Mouse (Mus musculus) limb, embryonic 14.5 days (tissue): ENCODE measurements around the gene Ipcef1. TPM values are rescaled to one million over a fixed set of nuclear protein-coding genes. Genes with fewer than 3 reads are reported as not detected.
A peak's percentile ranks its signal among the peaks of the same experiment; 100 is the strongest.

ENCODE experiments used
- ATAC-seq: fragments of 200-750 bp; cut with Nextera tagmentation; 2 replicates; pipeline ENCODE4 v1.8.0; 2017; ENCODE audit warnings: low read depth, moderate number of reproducible peaks, moderate TSS enrichment; ENCODE audit not compliant: low FRiP score
- DNase-seq: peaks from one replicate; pipeline ENCODE4 v3.0.0-alpha.2; 2015; ENCODE audit warnings: low spot score
- H3K27ac ChIP-seq: fragments of 300-500 bp; sonication (generic); replicated peaks from 2 replicates; pipeline ENCODE4 v1.5.1; 2014; ENCODE audit warnings: low read depth, mild to moderate bottlenecking, low read length, moderate library complexity, mixed read lengths
- H3K27me3 ChIP-seq: fragments of 300-500 bp; sonication (generic); 2 replicates; pipeline ENCODE4 v1.6.1; 2014; ENCODE audit warnings: low read length, mixed read lengths; ENCODE audit not compliant: control insufficient read depth, insufficient read depth
- H3K36me3 ChIP-seq: fragments of 300-500 bp; sonication (generic); 2 replicates; pipeline ENCODE4 v1.6.1; 2014; ENCODE audit warnings: mild to moderate bottlenecking, low read length, moderate library complexity, mixed read lengths; ENCODE audit not compliant: control insufficient read depth, insufficient read depth
- H3K4me1 ChIP-seq: fragments of 300-500 bp; sonication (generic); 2 replicates; pipeline ENCODE4 v1.6.1; 2014; ENCODE audit warnings: antibody characterized with exemption, low read length, mixed read lengths; ENCODE audit not compliant: control insufficient read depth, insufficient read depth
- H3K4me2 ChIP-seq: fragments of 300-500 bp; sonication (generic); replicated peaks from 2 replicates; pipeline ENCODE4 v1.6.1; 2014; ENCODE audit warnings: low read depth, mild to moderate bottlenecking, low read length, moderate library complexity; ENCODE audit not compliant: severe bottlenecking
- H3K4me3 ChIP-seq: fragments of 300-500 bp; sonication (generic); replicated peaks from 2 replicates; pipeline ENCODE4 v1.5.1; 2014; ENCODE audit warnings: low read length
- H3K9ac ChIP-seq: fragments of 300-500 bp; sonication (generic); 2 replicates; pipeline ENCODE4 v1.6.1; 2014; ENCODE audit warnings: mild to moderate bottlenecking, low read depth, low read length, moderate library complexity; ENCODE audit not compliant: severe bottlenecking
- H3K9me3 ChIP-seq: fragments of 300-500 bp; sonication (generic); 2 replicates; pipeline ENCODE4 v1.6.1; 2016; ENCODE audit warnings: low read length; ENCODE audit not compliant: control insufficient read depth
- POLR2A ChIP-seq: fragments of 200-500 bp; IDR thresholded peaks from 2 replicates; pipeline ENCODE4 v1.8.0; 2012; ENCODE audit warnings: inconsistent platforms, mild to moderate bottlenecking, moderate library complexity, borderline replicate concordance; ENCODE audit not compliant: insufficient read depth, insufficient read length; ENCODE audit errors: extremely low read depth
- WGBS: fragments of 180-500 bp; shearing (Covaris S2); extraction: QIAGEN DNeasy Blood & Tissue Kit; methylation state at CpG from one replicate; pipeline ENCODE4 v1.1.7; 2014; 5-methylcytosine and 5-hydroxymethylcytosine counted together
- polyA plus RNA-seq, 2 experiments: library from polyadenylated mRNA; depleted of rRNA in 1 of 2; stranded (reverse) in 1 of 2; unstranded in 1 of 2; fragments of >200 nt; fragmentation: Nextera tagmentation in 1 of 2; extraction: Ambion mirVana in 1 of 2; gene quantifications; 2 replicates each; pipeline versions ENCODE4 v1.2.1 to v1.2.3; 2012 to 2014

The Ipcef1 gene
- polyA plus RNA-seq, 2 experiments, result 0.18 to 0.36 TPM

GRCm38 (mm10) chr10:6983431-6983830, 68.8 kb downstream of the Ipcef1 start:
- WGBS, result 88% methylated on average over 2 of the region's 2 CpGs
- Histone ChIP-seq H3K36me3 (no peaks in the 10 kb centered on the region), H3K27ac (no peak overlapping the region), H3K9me3 (no peaks in the 10 kb centered on the region), H3K27me3 (no peaks in the 10 kb centered on the region), H3K4me1 (peaks cover 4% of the 10 kb centered on the region; the same call in 1 of the 2 replicates), H3K4me2 (no peak overlapping the region), H3K4me3 (no peak overlapping the region), H3K9ac (no peak overlapping the region)
- no peak for TF ChIP-seq POLR2A
- no peak for ATAC-seq
- no peak for DNase-seq

GRCm38 (mm10) chr10:6982751-6983151, 69.5 kb downstream of the Ipcef1 start:
- Histone ChIP-seq H3K4me3 (no peak overlapping the region), H3K4me2 (no peak overlapping the region), H3K27me3 (no peaks in the 10 kb centered on the region), H3K27ac (no peak overlapping the region), H3K9me3 (no peaks in the 10 kb centered on the region), H3K4me1 (peaks cover 4% of the 10 kb centered on the region; the same call in 1 of the 2 replicates), H3K9ac (no peak overlapping the region), H3K36me3 (no peaks in the 10 kb centered on the region)
- DNase-seq (no peak), ATAC-seq (no peak)
- no peak for TF ChIP-seq POLR2A
- WGBS, result 65% methylated on average over 2 of the region's 2 CpGs

DNA sequence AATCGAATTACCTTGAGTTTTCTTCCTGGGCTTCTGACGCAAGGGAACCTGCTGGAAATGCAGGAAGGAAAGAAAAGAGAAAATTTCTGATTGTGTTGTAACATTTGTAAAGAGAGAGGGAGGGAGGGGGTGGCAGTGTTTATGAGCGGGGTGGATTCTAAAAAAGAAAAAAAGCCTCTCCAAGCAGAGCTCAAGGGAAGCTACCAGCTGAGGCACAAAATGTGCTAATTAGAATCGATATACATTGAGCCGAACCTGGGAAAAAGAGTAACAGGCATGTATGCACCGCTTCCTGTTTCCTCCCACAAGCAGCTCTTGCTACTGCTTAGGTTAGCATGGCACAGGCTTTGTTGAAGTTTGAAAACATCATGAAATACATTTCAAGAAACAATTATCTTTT, 72.0 kb downstream of the Ipcef1 start:
- ATAC-seq, result no peak

GRCm38 (mm10) chr10:6979789-6980188, 72.5 kb downstream of the Ipcef1 start:
- no peak overlapping the region for H3K27ac ChIP-seq
- H3K4me1 ChIP-seq, result peaks cover 4% of the 10 kb centered on the region; the same call in 1 of the 2 replicates
- H3K27me3 ChIP-seq, result no peaks in the 10 kb centered on the region
- WGBS, result 34% methylated on average over 8 of the region's 8 CpGs
- no peak for ATAC-seq
- DNase-seq, result no peak
- peak overlapping the region; percentile 50; the same call in 1 of the 2 replicates for H3K9ac ChIP-seq
- no peaks in the 10 kb centered on the region for H3K36me3 ChIP-seq
- H3K4me3 ChIP-seq, result peak overlapping the region; percentile 18
- H3K4me2 ChIP-seq, result peak overlapping the region; percentile 37
- no peak for TF ChIP-seq POLR2A
- no peaks in the 10 kb centered on the region for H3K9me3 ChIP-seq

More for the DNA sequence above, 72.0 kb downstream of the Ipcef1 start:
- no peak for DNase-seq
- H3K9me3 ChIP-seq, result no peaks in the 10 kb centered on the region
- H3K9ac ChIP-seq, result peak overlapping the region; percentile 50; the same call in 1 of the 2 replicates
- H3K4me3 ChIP-seq, result peak overlapping the region; percentile 18
- no peak for TF ChIP-seq POLR2A
- no peaks in the 10 kb centered on the region for H3K36me3 ChIP-seq
- H3K27me3 ChIP-seq, result no peaks in the 10 kb centered on the region
- H3K27ac ChIP-seq, result no peak overlapping the region
- H3K4me1 ChIP-seq, result peaks cover 4% of the 10 kb centered on the region; the same call in 1 of the 2 replicates
- H3K4me2 ChIP-seq, result peak overlapping the region; percentile 37
- WGBS, result 10% methylated on average over 6 of the region's 6 CpGs

GRCm38 (mm10) chr10:6979216-6979615, 73.1 kb downstream of the Ipcef1 start:
- Histone ChIP-seq H3K9me3 (no peaks in the 10 kb centered on the region), H3K9ac (no peak overlapping the region), H3K27ac (no peak overlapping the region), H3K4me3 (no peak overlapping the region), H3K36me3 (no peaks in the 10 kb centered on the region), H3K27me3 (no peaks in the 10 kb centered on the region), H3K4me2 (no peak overlapping the region), H3K4me1 (peaks cover 4% of the 10 kb centered on the region; the same call in 1 of the 2 replicates)
- WGBS, result 35% methylated on average over 7 of the region's 7 CpGs
- DNase-seq (no peak), ATAC-seq (no peak)
- no peak for TF ChIP-seq POLR2A
